Mouse (Mus musculus) A20 (cell line): ENCODE measurements around the gene Cldnd2.
A peak's percentile ranks its signal among the peaks of the same experiment; 100 is the strongest.

ENCODE experiments used
- DNase-seq: peaks from one replicate; pipeline ENCODE4 v3.0.0-alpha.2; 2011; ENCODE audit warnings: low read depth, low spot score

The Cldnd2 gene

DNA sequence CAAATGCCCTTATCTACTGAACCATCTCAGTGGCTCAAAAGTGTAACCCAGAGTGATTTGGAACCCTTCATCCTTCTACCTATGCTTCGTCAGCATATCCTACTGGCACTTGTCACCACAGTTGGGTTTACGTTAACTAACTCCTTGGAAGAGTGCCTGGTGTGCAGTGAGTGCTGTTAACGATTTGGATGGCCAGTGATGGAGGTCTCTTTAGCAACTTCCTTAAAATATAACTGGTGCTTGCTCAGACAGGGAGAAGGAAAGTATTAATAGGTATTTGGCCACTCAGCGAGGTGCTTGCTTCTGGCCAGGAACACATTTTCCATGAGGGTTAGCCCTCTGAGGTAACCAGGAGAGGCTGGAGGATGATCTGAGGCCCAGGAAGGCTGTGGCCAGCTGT, 7.2 kb downstream of the Cldnd2 start:
- no peak for DNase-seq

DNA sequence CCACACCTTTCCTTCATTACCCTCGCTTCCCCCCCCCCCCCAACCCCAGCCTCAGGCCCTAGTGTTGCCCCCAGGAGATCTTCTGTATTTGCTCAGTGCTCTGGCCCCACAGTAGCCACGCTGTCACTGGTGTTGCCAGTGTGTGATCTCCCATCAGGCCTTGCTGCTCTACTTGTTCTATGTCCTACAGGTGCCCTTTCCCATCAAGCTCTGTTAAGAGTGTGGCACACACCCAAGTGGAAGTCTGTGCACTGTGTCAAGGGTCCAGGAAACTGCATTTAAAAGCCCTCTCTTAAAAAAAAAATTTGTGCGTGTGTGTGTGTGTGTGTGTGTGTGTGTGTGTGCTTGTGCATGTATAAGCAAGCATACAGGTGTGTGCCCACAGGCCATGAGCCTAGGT, 7.7 kb downstream of the Cldnd2 start:
- no peak for DNase-seq

DNA sequence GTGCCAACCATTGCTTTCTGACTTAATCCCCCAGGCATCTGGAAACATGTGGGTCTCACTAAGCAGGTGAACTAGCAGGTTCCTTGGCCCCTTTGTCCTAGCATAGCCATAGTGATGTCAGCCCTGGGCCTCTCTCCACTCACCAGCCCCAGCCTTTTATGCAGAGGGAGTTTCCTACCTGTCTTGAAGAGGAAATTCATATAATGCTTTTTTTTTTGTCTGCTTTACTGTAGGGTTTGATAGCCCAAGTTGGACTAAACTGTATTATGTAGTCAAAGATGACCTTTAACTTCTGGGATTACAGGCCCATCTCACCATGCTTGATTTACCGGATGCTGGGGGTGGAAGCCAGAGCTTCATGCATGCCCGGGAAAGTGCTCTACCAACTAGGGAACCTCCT, 9.2 kb downstream of the Cldnd2 start:
- DNase-seq: no peak

DNA sequence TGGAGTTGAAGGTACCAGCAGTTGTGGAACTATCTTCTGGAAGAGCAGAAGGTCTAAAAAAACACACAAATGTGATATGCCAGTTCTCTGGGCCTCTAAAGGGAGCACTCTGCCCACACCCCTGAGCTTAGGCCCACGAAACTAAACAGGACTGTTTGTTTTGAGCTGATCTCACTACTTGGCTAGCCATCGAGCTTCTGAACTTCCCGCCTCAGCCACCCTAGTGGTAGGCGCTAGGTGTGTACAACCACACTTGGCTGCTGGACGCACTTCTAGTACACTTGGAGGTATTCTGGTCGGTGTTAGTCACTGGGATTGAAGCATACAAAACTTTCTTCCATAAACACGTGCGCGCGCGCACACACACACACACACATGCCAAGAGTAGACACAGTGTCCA, 11.1 kb downstream of the Cldnd2 start:
- no peak for DNase-seq

DNA sequence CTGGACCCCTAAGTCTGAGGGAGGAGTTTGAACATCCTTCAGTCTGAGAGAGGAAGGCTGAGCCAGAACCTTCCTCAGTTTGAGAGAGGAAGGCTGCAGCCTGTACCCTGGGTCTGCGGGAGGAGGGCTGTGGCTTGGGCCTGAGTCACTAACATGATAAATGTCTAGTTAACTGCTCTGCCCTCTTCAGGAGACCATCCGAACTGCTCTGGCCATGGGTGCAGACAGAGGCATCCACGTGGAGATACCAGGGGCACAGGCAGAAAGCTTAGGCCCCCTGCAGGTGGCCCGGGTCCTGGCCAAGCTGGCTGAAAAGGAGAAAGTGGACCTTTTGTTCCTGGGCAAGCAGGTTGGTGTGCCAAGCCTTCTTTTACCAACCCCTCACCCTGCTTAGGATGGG, 12.0 kb downstream of the Cldnd2 start:
- peak; percentile 30 for DNase-seq

DNA sequence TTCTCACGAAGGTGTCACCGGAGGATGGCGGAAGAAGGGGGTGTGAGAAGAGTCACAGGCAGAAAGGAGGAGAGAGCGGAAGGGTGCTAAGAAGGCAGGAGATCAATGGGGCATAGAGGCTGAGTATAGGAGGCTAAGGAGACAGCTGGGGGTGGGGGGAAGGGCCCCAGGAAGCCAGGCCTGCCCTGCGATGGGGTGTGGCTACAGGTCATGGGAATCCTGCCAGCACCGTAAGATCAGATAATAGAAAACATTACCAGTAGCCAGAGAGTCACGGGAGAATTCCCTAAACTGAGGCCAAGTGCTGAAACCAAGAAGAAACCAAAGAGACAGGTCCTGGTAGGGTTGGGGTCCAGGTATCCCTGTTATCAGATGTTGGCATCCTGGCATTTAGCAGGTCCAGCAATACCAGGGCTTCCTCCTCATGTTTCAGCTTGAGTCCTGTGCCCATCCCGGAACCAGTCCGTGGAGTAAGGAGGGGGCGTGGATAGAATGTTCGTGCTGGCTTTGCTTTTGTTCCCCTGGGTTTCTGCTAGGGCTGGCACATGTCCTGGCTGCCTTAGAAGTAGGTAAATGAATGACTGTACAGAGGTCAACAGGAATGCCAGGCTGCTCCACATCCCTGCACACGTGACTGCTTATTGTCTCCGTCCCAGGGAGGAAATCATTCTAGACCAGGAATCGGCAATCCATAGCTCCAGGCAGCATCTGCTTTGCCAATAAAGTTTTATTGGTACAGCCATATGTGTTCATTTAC, 13.2 kb downstream of the Cldnd2 start:
- no peak for DNase-seq

DNA sequence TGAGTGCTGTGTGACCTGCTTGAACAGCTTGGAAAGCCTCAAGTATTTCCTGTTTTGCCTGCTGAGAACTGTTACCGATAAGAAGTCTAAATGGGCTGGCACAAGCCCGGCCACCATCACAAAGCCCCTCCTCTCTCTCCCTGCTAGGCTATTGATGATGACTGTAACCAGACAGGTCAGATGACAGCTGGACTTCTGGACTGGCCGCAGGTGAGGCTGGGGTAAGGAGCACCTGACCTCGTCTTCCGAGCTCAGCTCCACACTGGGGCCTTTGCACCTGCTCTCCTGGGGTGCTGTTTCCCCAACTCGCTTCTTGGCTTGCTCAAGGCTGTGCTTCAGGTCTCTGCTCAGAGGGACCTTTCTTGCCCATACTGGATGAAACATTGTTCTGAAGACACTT, 13.8 kb downstream of the Cldnd2 start:
- DNase-seq: no peak

DNA sequence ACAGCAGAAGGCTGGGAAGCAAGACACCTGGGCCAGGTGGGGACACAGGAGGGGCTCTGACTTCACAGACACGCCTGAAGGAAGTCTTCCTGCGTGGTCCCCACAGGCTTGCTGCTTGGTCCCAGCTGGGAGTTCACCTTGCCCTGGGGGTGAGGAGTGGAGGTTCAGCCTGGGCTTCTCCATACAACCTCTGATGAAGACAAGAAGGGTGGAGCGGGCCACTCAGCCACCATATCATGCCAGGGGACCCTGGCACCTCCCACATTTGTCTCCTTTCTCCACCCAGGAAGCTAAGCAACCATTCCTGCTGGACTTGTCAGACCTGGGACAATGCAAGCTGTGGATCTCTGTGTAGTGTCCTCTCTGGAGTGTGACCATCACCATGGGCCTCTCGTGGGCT, 22.3 kb downstream of the Cldnd2 start, which contains the start of gene Vsig10l:
Gene Vsig10l (plus strand): TSS at position 301 of the 400 bp plus-strand sequence.
- DNase-seq: no peak

DNA sequence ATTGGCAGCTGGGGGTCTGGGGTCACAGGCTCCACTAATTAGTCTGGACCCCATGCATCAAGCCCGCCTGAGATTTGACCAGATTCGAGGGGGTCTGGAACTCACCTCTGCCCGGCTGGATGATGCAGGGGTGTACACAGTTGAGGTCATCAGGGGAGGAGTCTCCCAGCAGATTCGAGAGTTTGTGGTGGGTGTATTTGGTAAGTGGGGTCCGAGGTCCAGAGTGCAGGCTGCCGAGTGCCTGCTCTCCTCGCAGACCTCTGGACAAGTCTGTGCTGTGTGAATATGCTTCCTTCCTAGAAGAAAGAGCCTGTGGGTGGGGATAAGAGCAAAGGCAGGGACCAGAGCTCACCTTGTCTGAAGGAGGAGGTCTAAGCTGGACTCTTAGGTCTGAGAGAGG, 23.4 kb downstream of the Cldnd2 start:
- no peak for DNase-seq

DNA sequence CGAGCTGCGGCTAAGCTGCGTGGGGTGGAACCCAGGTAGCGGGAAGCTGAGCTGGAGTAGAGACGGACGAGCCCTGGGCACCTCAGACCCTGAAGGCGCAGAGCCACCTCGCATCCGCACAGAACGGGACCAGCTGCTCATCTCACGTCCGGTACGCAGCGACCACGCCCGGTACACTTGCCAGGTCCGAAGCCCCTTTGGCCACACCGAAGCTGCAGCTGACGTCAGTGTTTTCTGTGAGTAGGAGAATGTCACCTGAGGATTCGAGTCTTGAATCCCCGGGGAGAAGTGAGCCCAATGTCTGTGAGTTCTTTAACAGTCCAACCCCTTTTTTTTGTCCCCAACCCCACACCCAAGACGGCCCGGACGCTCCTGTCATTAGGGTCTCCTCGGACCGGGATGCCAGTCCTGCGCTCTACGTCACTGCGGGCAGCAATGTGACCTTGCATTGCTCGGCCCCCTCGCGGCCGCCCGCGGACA, 24.3 kb downstream of the Cldnd2 start:
- DNase-seq: no peak

DNA sequence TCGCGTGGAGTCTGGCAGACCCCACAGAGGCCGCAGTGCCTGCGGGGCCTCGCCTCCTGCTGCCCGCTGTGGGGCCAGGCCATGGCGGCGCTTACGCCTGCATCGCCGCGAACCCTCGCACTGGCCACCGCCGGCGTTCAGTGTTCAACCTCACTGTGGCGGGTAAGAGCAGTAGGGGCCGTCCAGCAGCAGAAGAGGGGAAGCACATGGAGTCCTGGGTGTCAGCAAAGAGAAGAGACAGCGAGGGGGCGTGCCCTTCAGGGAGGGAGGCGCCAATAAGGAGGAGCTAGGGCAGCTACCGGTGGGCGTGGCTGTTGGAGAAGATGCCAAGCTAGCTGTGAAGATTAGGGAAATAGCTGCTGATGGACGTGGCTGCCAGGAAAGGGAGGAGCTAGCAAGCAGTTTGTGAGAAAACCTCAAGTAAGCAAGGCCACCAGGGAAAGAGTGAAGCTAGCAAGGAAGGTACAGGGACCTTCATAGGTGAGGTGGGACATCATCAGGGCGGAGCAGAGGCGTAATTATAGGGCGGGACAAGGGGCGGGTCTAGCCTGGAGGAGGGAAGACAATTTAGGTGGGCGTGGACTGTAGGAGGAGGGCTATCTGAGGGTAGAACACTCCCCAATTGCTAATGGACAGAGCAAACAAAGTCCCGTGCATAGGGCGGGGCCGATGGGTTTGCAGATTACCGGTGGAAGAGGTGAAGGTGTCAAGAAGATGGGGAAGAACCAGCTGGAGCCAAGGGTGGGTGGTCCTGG, 24.9 kb downstream of the Cldnd2 start:
- DNase-seq: peak; percentile 98

DNA sequence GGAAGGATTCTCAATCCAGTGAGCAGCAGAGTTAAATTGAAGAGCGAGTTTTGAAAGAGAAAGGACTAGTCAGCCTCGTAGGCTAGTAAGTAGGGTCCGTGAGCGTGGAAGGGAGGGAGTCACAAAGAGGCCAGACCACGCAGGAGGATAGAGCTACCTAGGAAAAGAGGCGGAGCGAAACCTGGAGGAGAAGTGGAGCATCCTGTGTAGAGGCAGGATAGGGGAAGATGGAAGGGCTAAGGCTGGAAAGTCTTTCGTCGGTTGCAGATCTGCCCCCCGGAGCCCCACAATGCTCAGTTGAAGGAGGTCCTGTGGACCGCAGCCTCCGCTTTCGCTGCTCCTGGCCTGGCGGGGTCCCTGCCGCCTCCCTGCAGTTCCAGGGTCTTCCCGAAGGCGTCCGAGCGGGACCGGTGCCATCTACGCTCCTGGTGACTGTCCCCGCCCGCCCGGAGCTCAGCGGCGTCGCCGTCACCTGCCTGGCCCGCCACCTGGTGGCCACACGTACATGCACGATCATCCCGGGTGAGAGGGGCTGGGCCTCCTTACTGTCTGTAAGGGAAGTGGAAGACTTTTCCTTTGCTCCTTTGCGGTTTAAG, 25.6 kb downstream of the Cldnd2 start:
- DNase-seq: peak; percentile 86

DNA sequence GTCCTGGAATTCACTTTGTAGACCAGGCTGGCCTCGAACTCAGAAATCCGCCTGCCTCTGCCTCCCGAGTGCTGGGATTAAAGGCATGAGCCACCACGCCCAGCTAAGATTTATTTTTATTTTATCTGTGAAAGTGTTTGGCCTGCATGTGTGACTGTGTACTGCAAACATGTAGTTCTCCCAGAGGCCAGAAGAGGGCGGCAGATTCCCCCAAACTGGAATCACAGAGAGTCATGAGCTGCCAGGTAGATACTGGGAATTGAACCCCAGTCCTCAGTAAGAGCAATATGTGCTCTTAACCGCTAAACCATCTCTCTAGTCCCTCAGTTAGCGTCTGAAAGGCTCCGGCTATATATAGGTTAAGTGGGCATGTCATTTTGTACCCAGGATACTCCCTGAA, 29.8 kb downstream of the Cldnd2 start:
- peak; percentile 65 for DNase-seq

DNA sequence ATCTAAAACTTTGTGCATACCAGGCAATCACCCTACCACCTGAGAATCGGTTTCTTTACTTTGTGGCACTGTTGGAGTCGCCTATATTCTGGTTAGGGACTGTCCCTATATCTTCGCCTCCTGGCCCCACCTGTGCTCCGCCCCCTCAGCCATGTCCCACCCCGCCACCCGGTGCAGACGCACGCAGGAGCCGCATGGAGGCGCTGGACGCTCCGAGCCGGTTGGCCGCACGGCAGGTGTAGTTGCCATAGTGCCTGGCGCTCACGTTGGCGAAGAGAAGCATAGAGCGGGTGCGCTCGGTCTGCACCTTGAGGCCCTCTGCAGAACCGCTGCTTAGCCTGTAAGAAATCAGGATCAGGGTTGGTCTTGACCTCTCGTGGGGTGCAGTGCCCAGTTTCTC, 35.1 kb downstream of the Cldnd2 start:
- peak; percentile 88 for DNase-seq

DNA sequence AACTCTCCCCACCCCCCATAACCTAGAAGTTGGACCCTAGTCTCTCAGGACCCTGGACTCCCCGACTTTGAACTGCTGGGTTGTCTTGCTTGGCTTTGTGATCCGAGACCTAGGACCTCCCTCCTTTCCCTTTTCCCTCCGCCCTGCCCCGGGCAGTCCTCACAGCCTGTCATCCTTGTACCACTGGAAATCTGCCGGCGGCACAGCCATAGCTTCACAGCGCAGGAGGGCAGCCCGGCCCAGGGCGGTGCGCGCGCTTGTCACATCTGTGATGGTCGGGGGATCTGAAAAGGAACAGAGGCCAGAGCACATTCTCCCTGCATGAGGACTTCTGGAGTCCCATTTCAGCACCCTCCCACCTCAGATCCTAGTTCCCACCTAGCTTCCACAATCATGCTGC, 35.8 kb downstream of the Cldnd2 start:
- DNase-seq: no peak

DNA sequence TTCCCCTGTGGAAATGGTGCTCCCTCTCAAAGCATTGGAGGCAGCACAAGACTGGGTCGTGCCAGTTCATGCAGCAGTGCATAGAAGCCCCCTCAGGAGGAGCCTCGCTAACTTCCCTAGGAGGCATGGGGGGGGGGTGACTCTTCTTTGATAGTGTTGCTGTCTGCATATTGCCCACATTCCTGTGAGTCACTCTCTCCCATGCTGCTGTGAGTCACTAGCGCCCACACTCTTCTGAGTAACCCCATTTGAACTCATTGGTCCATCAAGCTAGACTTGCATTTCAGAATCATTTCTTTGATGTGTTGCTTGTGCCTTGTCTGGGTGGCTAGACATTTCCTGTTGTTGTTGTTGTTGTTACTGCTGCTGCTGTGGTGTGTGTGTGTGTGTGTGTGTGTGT, 40.6 kb downstream of the Cldnd2 start:
- DNase-seq: no peak

DNA sequence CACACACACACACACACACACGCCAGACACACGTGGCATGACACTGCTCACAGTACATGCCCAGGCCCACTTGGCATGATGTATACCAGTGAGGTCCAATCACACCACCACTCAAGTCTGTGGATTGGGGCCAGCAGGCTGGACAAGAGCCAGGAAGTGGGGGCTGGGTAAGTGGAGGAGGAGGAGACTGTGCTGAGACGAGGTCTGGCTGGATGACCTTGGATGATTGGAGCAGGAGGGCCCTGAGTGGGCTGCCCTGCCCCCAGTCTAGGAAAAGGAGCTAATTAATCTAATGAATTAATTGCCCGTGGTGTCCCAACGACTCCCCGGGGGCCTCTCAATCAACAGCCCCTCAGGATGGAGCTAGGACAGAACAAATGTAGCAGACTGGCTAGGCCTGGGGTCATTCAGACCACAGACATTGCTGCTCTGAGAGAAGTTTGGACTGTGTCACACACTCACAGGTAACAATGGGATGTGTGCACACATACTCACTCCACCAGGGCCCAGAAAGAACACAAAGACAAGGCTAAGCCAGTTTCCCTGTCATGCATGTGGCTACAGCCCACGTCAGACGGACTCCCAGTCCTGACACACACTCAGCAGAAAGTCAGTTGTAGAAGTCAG, 41.6 kb downstream of the Cldnd2 start:
- no peak for DNase-seq

DNA sequence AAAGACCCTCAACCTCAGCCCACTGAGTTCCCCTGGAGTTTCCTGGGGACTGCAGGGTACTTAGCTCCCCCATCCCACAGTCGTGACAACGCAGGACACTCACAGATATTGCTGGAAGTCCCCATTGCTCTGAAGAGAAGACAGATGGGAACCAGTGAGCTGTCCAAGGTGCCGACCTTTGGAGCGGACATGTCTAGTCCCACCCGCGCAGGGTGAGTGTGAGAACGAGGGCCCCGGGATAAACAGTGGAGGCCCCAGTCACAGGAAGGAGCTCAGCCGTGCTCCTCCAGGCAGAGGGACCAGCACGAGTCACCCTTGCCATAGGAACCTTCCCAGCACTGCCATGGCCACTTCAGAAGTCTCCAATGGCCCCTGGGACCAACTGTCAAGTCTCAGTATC, 42.7 kb downstream of the Cldnd2 start:
- no peak for DNase-seq

DNA sequence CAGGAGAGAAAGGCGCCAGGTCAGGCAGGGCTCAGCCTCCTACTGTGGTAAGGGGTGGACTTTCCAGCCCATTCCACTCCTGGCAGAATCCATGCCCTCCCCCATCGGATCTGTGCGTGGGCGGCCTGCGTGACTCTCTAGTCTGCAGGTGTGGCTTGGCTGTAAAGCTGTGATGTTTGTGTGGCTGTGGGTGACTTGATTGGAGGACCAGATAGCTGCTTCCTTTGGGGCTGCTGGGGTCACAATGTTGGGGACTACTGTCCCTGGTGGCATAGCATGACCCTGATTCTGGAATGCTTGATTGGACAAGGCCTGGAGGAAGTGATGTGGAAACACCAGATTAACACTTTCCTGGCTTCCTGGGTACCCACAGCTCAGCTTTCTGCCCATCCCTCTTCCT, 48.1 kb downstream of the Cldnd2 start:
- no peak for DNase-seq

DNA sequence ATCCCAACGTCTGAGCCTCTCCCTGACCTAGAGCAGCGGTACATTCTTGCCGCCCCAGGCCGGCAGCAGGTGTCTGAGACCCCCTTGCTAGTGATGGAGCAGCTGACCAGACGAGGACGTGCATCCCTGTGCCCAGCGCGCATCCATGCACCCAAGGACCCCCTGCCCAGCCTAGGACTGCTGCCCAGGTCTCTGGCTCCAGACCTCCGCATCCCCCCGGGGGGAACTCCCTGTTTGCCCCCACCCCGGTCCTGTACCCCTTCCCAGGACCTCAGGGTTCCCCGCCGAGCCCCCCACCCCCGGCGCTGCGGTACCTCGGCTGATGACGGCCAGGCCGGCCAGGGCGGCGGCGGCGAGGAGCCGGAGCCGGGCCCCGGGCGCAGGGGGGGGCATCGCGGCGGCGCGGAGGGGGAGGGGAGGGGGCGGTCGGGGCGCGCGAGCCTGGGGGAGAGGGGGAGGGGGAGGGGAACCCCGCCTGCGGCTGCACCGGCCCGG, 49.1 kb downstream of the Cldnd2 start, which contains the start of gene Iglon5:
Gene Iglon5 (minus strand): TSS at position 445 of the 495 bp plus-strand sequence.
- no peak for DNase-seq

DNA sequence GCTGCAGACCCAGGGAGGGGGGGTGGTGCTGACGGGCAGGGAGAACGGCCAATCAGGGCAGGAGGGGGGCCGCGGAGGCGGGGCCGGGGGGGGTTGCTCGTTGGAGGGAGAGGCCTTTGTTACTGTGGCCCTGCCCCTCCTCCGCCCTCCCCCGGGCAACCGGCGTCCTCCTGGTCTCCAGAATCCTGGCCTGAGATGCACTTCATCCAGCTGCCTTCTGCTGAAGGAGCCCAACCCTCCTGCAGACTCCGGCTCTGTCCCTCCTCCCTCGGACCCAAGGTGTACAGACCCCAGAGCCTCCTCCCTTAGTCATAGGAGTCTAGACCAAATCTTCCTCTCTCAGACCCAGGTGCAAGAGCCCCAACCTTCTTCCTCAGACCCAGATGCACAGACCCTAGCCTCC, 49.6 kb downstream of the Cldnd2 start:
- no peak for DNase-seq

DNA sequence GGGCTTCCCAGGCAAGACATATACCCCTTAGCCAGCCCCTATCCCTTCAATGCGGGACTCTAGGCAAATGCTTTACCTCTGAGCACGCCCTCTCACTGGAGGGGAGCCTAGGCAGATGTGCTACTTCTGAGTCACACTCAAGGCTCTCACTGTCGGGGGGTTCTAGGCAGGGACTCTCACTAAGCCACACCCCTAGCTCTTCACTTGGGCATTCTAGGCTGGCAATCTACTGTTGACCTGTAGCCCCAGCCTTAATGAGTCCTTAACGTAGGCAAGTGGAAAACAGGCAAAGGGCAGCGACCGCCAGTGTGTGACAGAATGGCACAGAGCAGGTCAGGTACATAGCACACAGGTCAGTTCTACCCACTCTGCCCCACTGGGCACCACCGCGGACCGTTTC, 50.3 kb downstream of the Cldnd2 start:
- DNase-seq: no peak
